Mouse (Mus musculus) midbrain, embryonic 12.5 days (tissue): ENCODE measurements around the gene Cdh1. TPM values are rescaled to one million over a fixed set of nuclear protein-coding genes. Genes with fewer than 3 reads are reported as not detected.

ENCODE experiments used
- ATAC-seq: fragments of 200-750 bp; cut with Nextera tagmentation; 2 replicates; pipeline ENCODE4 v1.8.0; 2017; ENCODE audit warnings: low read depth, moderate TSS enrichment, moderate library complexity; ENCODE audit not compliant: low FRiP score
- H3K27ac ChIP-seq: fragments of 300-500 bp; sonication (generic); replicated peaks from 2 replicates; pipeline ENCODE4 v1.5.1; 2016; ENCODE audit warnings: mild to moderate bottlenecking
- H3K27me3 ChIP-seq: fragments of 300-500 bp; sonication (generic); 2 replicates; pipeline ENCODE4 v1.6.1; 2016; ENCODE audit warnings: mild to moderate bottlenecking
- H3K36me3 ChIP-seq: fragments of 300-500 bp; sonication (generic); 2 replicates; pipeline ENCODE4 v1.6.1; 2016
- H3K4me1 ChIP-seq: fragments of 300-500 bp; sonication (generic); 2 replicates; pipeline ENCODE4 v1.6.1; 2016
- H3K4me2 ChIP-seq: fragments of 300-500 bp; sonication (generic); replicated peaks from 2 replicates; pipeline ENCODE4 v1.6.1; 2016; ENCODE audit warnings: mild to moderate bottlenecking, moderate library complexity
- H3K4me3 ChIP-seq: fragments of 300-500 bp; sonication (generic); 2 replicates; pipeline ENCODE4 v1.5.1; 2016; ENCODE audit warnings: mild to moderate bottlenecking
- H3K9ac ChIP-seq: fragments of 300-500 bp; sonication (generic); replicated peaks from 2 replicates; pipeline ENCODE4 v1.6.1; 2016; ENCODE audit warnings: mild to moderate bottlenecking, moderate library complexity
- H3K9me3 ChIP-seq: fragments of 300-500 bp; sonication (generic); 2 replicates; pipeline ENCODE4 v1.6.1; 2016; ENCODE audit warnings: mild to moderate bottlenecking
- WGBS: fragments of 180-500 bp; shearing (Covaris S2); methylation state at CpG from one replicate; pipeline ENCODE4 v1.1.7; 2016; 5-methylcytosine and 5-hydroxymethylcytosine counted together
- polyA plus RNA-seq: library from polyadenylated mRNA; unstranded; fragments of >200 nt; fragmentation: Nextera tagmentation; extraction: Ambion mirVana; gene quantifications from 2 replicates; pipeline ENCODE4 v1.2.1, GENCODE M21; 2016

Cdh1 gene
- polyA plus RNA-seq, 1 experiment from 2014 or later, result 6.1 TPM

- Histone ChIP-seq H3K4me3 (no peak overlapping the region), H3K9ac (no peak overlapping the region), H3K36me3 (no peaks in the 10 kb centered on the region), H3K27me3 (no peaks in the 10 kb centered on the region; the same call in none of the 2 replicates), H3K4me2 (no peak overlapping the region), H3K9me3 (no peaks in the 10 kb centered on the region), H3K27ac (no peak overlapping the region), H3K4me1 (no peaks in the 10 kb centered on the region)
- WGBS, result 65% methylated on average over 2 of the region's 2 CpGs
- ATAC-seq, result no peak
Observed at GRCm38 (mm10) chr8:106642172-106642571, 39.0 kb downstream of the Cdh1 start.

- Histone ChIP-seq H3K9ac (no peak overlapping the region), H3K4me3 (no peak overlapping the region), H3K27me3 (no peaks in the 10 kb centered on the region; the same call in none of the 2 replicates), H3K27ac (no peak overlapping the region), H3K36me3 (no peaks in the 10 kb centered on the region), H3K4me2 (no peak overlapping the region), H3K4me1 (no peaks in the 10 kb centered on the region), H3K9me3 (no peaks in the 10 kb centered on the region)
- WGBS, result 95% methylated on average over 4 of the region's 4 CpGs
- no peak for ATAC-seq
Observed at GRCm38 (mm10) chr8:106643100-106643499, 39.9 kb downstream of the Cdh1 start.

GRCm38 (mm10) chr8:106644957-106645356 lies 41.8 kb downstream of the Cdh1 start:
- H3K4me1 ChIP-seq, result no peaks in the 10 kb centered on the region
- no peak overlapping the region for H3K4me3 ChIP-seq
- no peaks in the 10 kb centered on the region; the same call in none of the 2 replicates for H3K27me3 ChIP-seq
- no peaks in the 10 kb centered on the region for H3K36me3 ChIP-seq
- no peak overlapping the region for H3K27ac ChIP-seq
- H3K4me2 ChIP-seq, result no peak overlapping the region
- WGBS, result 72% methylated on average over 3 of the region's 3 CpGs
- no peak for ATAC-seq
- H3K9me3 ChIP-seq, result no peaks in the 10 kb centered on the region
- H3K9ac ChIP-seq, result no peak overlapping the region

- Histone ChIP-seq H3K4me2 (no peak overlapping the region), H3K9ac (no peak overlapping the region), H3K4me1 (no peaks in the 10 kb centered on the region), H3K9me3 (no peaks in the 10 kb centered on the region), H3K4me3 (no peak overlapping the region), H3K36me3 (no peaks in the 10 kb centered on the region), H3K27me3 (no peaks in the 10 kb centered on the region; the same call in none of the 2 replicates), H3K27ac (no peak overlapping the region)
- 90% methylated on average over 2 of the region's 2 CpGs for WGBS
- ATAC-seq, result no peak
Observed at GRCm38 (mm10) chr8:106646153-106646552, 43.0 kb downstream of the Cdh1 start.

- ATAC-seq, result no peak
- Histone ChIP-seq H3K4me1 (no peaks in the 10 kb centered on the region), H3K27me3 (no peaks in the 10 kb centered on the region; the same call in none of the 2 replicates), H3K36me3 (no peaks in the 10 kb centered on the region), H3K9ac (no peak overlapping the region), H3K27ac (no peak overlapping the region), H3K4me2 (no peak overlapping the region), H3K9me3 (no peaks in the 10 kb centered on the region), H3K4me3 (no peak overlapping the region)
- WGBS, result 93% methylated on average over 5 of the region's 5 CpGs
Observed at GRCm38 (mm10) chr8:106646731-106647130, 43.6 kb downstream of the Cdh1 start.

- no peak for ATAC-seq
- Histone ChIP-seq H3K27me3 (no peaks in the 10 kb centered on the region; the same call in none of the 2 replicates), H3K36me3 (no peaks in the 10 kb centered on the region), H3K9me3 (no peaks in the 10 kb centered on the region), H3K9ac (no peak overlapping the region), H3K4me1 (no peaks in the 10 kb centered on the region), H3K4me2 (no peak overlapping the region), H3K4me3 (no peak overlapping the region), H3K27ac (no peak overlapping the region)
- WGBS, result 37% methylated on average over 2 of the region's 2 CpGs
Observed at GRCm38 (mm10) chr8:106647387-106647786, 44.2 kb downstream of the Cdh1 start.

- Histone ChIP-seq H3K4me2 (no peak overlapping the region), H3K4me3 (no peak overlapping the region), H3K27me3 (no peaks in the 10 kb centered on the region; the same call in 1 of the 2 replicates), H3K27ac (no peak overlapping the region), H3K9ac (no peak overlapping the region), H3K9me3 (no peaks in the 10 kb centered on the region), H3K4me1 (no peaks in the 10 kb centered on the region), H3K36me3 (no peaks in the 10 kb centered on the region)
- WGBS, result 92% methylated on average over 8 of the region's 8 CpGs
- no peak for ATAC-seq
Observed at GRCm38 (mm10) chr8:106648421-106648820, 45.3 kb downstream of the Cdh1 start.

- no peaks in the 10 kb centered on the region for H3K9me3 ChIP-seq
- H3K4me3 ChIP-seq, result no peak overlapping the region
- no peaks in the 10 kb centered on the region; the same call in 1 of the 2 replicates for H3K27me3 ChIP-seq
- ATAC-seq, result no peak
- no peak overlapping the region for H3K4me2 ChIP-seq
- no peaks in the 10 kb centered on the region for H3K4me1 ChIP-seq
- H3K27ac ChIP-seq, result no peak overlapping the region
- H3K36me3 ChIP-seq, result no peaks in the 10 kb centered on the region
- WGBS, result 96% methylated on average over 3 of the region's 3 CpGs
- no peak overlapping the region for H3K9ac ChIP-seq
Observed at GRCm38 (mm10) chr8:106651994-106652393, 48.8 kb downstream of the Cdh1 start.

- no peaks in the 10 kb centered on the region for H3K9me3 ChIP-seq
- H3K4me2 ChIP-seq, result no peak overlapping the region
- no peak overlapping the region for H3K9ac ChIP-seq
- H3K4me1 ChIP-seq, result no peaks in the 10 kb centered on the region
- no peaks in the 10 kb centered on the region for H3K36me3 ChIP-seq
- H3K27me3 ChIP-seq, result no peaks in the 10 kb centered on the region
- H3K4me3 ChIP-seq, result no peak overlapping the region
- no peak overlapping the region for H3K27ac ChIP-seq
- no peak for ATAC-seq
Observed at GRCm38 (mm10) chr8:106656046-106656445, 52.9 kb downstream of the Cdh1 start.

- Histone ChIP-seq H3K4me2 (no peak overlapping the region), H3K4me1 (no peaks in the 10 kb centered on the region), H3K9me3 (no peaks in the 10 kb centered on the region), H3K27me3 (no peaks in the 10 kb centered on the region), H3K36me3 (no peaks in the 10 kb centered on the region), H3K4me3 (no peak overlapping the region), H3K27ac (no peak overlapping the region), H3K9ac (no peak overlapping the region)
- no peak for ATAC-seq
- WGBS, result 68% methylated on average over 2 of the region's 2 CpGs
Observed at GRCm38 (mm10) chr8:106672786-106673185, 69.6 kb downstream of the Cdh1 start.

- Histone ChIP-seq H3K4me1 (no peaks in the 10 kb centered on the region), H3K36me3 (no peaks in the 10 kb centered on the region), H3K27ac (no peak overlapping the region), H3K4me2 (no peak overlapping the region), H3K4me3 (no peak overlapping the region), H3K9ac (no peak overlapping the region), H3K9me3 (no peaks in the 10 kb centered on the region), H3K27me3 (no peaks in the 10 kb centered on the region)
- WGBS, result over 99% methylated on average over 15 of the region's 15 CpGs
- no peak for ATAC-seq
Observed at GRCm38 (mm10) chr8:106674318-106674717, 71.2 kb downstream of the Cdh1 start.

- Histone ChIP-seq H3K4me3 (no peak overlapping the region), H3K9me3 (no peaks in the 10 kb centered on the region), H3K27me3 (no peaks in the 10 kb centered on the region), H3K27ac (no peak overlapping the region), H3K4me1 (no peaks in the 10 kb centered on the region), H3K4me2 (no peak overlapping the region), H3K9ac (no peak overlapping the region), H3K36me3 (no peaks in the 10 kb centered on the region)
- 81% methylated on average over 8 of the region's 8 CpGs for WGBS
- ATAC-seq, result no peak
Observed at GRCm38 (mm10) chr8:106674894-106675293, 71.7 kb downstream of the Cdh1 start.

- ATAC-seq, result peak; percentile 96
- H3K27ac ChIP-seq, result peak within 1 kb of the TSS; percentile 93
- H3K36me3 ChIP-seq, result no peaks in the 10 kb centered on the region
- peak within 1 kb of the TSS; percentile 83 for H3K4me3 ChIP-seq
- WGBS, result under 1% methylated on average over 50 of the region's 50 CpGs
- H3K9me3 ChIP-seq, result no peaks in the 10 kb centered on the region
- peak within 1 kb of the TSS; percentile 75 for H3K9ac ChIP-seq
- no peaks in the 10 kb centered on the region for H3K27me3 ChIP-seq
- peak within 1 kb of the TSS; percentile 59 for H3K4me2 ChIP-seq
- H3K4me1 ChIP-seq, result no peaks in the 10 kb centered on the region
Observed at GRCm38 (mm10) chr8:106682971-106683668, 80.0 kb downstream of the Cdh1 start, which contains the start of gene Tango6. TSS of gene Tango6 (plus strand) at chr8:106683068.
